Mouse (Mus musculus) lung, postnatal 0 days (tissue): ENCODE data around the gene Atp2b1. TPM values are rescaled to one million over a fixed set of nuclear protein-coding genes. Genes with fewer than 3 reads are reported as not detected.
"Not testable (repeated sequence)": the region's sequence is repeated elsewhere in the genome, so short reads cannot be mapped to it uniquely, and the experiment has no call there.

Source experiments
- ATAC-seq: fragments of 200-750 bp; cut with Nextera tagmentation; 2 replicates; pipeline ENCODE4 v1.8.0; 2017; ENCODE audit warnings: moderate library complexity
- DNase-seq: peaks from one replicate; pipeline ENCODE4 v3.0.0-alpha.2; 2016; ENCODE audit warnings: low spot score
- H3K27ac ChIP-seq: fragments of 300-500 bp; sonication (generic); 2 replicates; pipeline ENCODE4 v1.5.1; 2014; ENCODE audit warnings: antibody characterized with exemption, mild to moderate bottlenecking, low read length, mixed read lengths
- H3K27me3 ChIP-seq: fragments of 300-500 bp; sonication (generic); replicated peaks from 2 replicates; pipeline ENCODE4 v1.6.1; 2014; ENCODE audit warnings: low read length, mixed read lengths; ENCODE audit not compliant: insufficient read depth
- H3K36me3 ChIP-seq: fragments of 300-500 bp; sonication (generic); 2 replicates; pipeline ENCODE4 v1.6.1; 2014; ENCODE audit warnings: low read length, mixed read lengths; ENCODE audit not compliant: insufficient read depth
- H3K4me1 ChIP-seq: fragments of 300-500 bp; sonication (generic); 2 replicates; pipeline ENCODE4 v1.6.1; 2014; ENCODE audit warnings: antibody characterized with exemption, low read depth, low read length, mixed read lengths; ENCODE audit not compliant: insufficient read depth
- H3K4me2 ChIP-seq: fragments of 300-500 bp; sonication (generic); replicated peaks from 2 replicates; pipeline ENCODE4 v1.6.1; 2014; ENCODE audit warnings: low read depth, mild to moderate bottlenecking, low read length, moderate library complexity, mixed read lengths
- H3K4me3 ChIP-seq: fragments of 300-500 bp; sonication (generic); 2 replicates; pipeline ENCODE4 v1.5.1; 2014; ENCODE audit warnings: low read depth, low read length
- H3K9ac ChIP-seq: fragments of 300-500 bp; sonication (generic); replicated peaks from 2 replicates; pipeline ENCODE4 v1.6.1; 2014; ENCODE audit warnings: low read depth, mild to moderate bottlenecking
- H3K9me3 ChIP-seq: fragments of 300-500 bp; sonication (generic); 2 replicates; pipeline ENCODE4 v1.6.1; 2016; ENCODE audit warnings: low read length, mixed read lengths
- CTCF ChIP-seq: IDR thresholded peaks from 2 replicates; pipeline ENCODE4 v1.5.1; 2016; ENCODE audit warnings: antibody characterized with exemption, mild to moderate bottlenecking
- EP300 ChIP-seq: IDR thresholded peaks from 2 replicates; pipeline ENCODE4 v1.6.1; 2016; ENCODE audit warnings: antibody characterized with exemption, mild to moderate bottlenecking, control low read depth
- WGBS: fragments of 180-500 bp; shearing (Covaris S2); extraction: QIAGEN DNeasy Blood & Tissue Kit; methylation state at CpG from one replicate; pipeline ENCODE4 v1.1.7; 2014; 5-methylcytosine and 5-hydroxymethylcytosine counted together
- polyA plus RNA-seq: library from polyadenylated mRNA; unstranded; fragments of >200 nt; fragmentation: Nextera tagmentation; extraction: Ambion mirVana; gene quantifications from 2 replicates; pipeline ENCODE4 v1.2.1, GENCODE M21; 2015

The Atp2b1 gene
- polyA plus RNA-seq, 1 experiment from 2014 or later, result 277 TPM

GRCm38 (mm10) chr10:98995016-98995747 lies 81.0 kb downstream of the Atp2b1 start:
- H3K36me3 ChIP-seq, result peaks cover 33% of the 10 kb centered on the region
- H3K4me2 ChIP-seq, H3K9ac ChIP-seq, H3K4me1 ChIP-seq, H3K27me3 ChIP-seq, H3K27ac ChIP-seq, DNase-seq, H3K9me3 ChIP-seq, H3K4me3 ChIP-seq, ATAC-seq: not testable (repeated sequence)
- 89% methylated on average over 6 of the region's 6 CpGs for WGBS
- peak; percentile 48 for TF ChIP-seq CTCF

- 90% methylated on average over 3 of the region's 3 CpGs for WGBS
- H3K4me1 ChIP-seq, result no peaks in the 10 kb centered on the region
- ATAC-seq, result no peak
Measured at GRCm38 (mm10) chr10:99004866-99005265, 90.7 kb downstream of the Atp2b1 start.

GRCm38 (mm10) chr10:99011084-99011483 lies 96.9 kb downstream of the Atp2b1 start:
- H3K4me1 ChIP-seq, result no peaks in the 10 kb centered on the region
- peaks cover 27% of the 10 kb centered on the region; the same call in 1 of the 2 replicates for H3K36me3 ChIP-seq
- 41% methylated on average over 3 of the region's 3 CpGs for WGBS
- no peak overlapping the region for H3K27ac ChIP-seq
- TF ChIP-seq CTCF, result no peak
- peak; percentile 75 for TF ChIP-seq EP300
- no peaks in the 10 kb centered on the region for H3K9me3 ChIP-seq
- H3K27me3 ChIP-seq, result no peaks in the 10 kb centered on the region
- no peak overlapping the region for H3K4me3 ChIP-seq
- DNase-seq (peak; percentile 48), ATAC-seq (peak; percentile 66)
- no peak overlapping the region for H3K9ac ChIP-seq
- H3K4me2 ChIP-seq, result no peak overlapping the region

More at GRCm38 (mm10) chr10:99004866-99005265, 90.7 kb downstream of the Atp2b1 start:
- Histone ChIP-seq H3K27ac (no peak overlapping the region), H3K9ac (no peak overlapping the region), H3K4me2 (no peak overlapping the region), H3K27me3 (no peaks in the 10 kb centered on the region), H3K4me3 (no peak overlapping the region), H3K36me3 (peaks cover 38% of the 10 kb centered on the region), H3K9me3 (no peaks in the 10 kb centered on the region)
- TF ChIP-seq EP300 (no peak), CTCF (no peak)
- DNase-seq, result no peak

GRCm38 (mm10) chr10:99012086-99012485 lies 97.9 kb downstream of the Atp2b1 start:
- Histone ChIP-seq H3K27ac (peak overlapping the region; percentile 54), H3K9me3 (no peaks in the 10 kb centered on the region), H3K4me1 (no peaks in the 10 kb centered on the region), H3K4me2 (no peak overlapping the region), H3K9ac (no peak overlapping the region), H3K27me3 (no peaks in the 10 kb centered on the region), H3K36me3 (peaks cover 34% of the 10 kb centered on the region; the same call in 1 of the 2 replicates), H3K4me3 (no peak overlapping the region)
- DNase-seq (no peak), ATAC-seq (no peak)
- TF ChIP-seq EP300 (no peak), CTCF (no peak)
- WGBS, result 52% methylated on average over 5 of the region's 5 CpGs

- DNase-seq (no peak), ATAC-seq (no peak)
- H3K9ac ChIP-seq, result no peak overlapping the region
- no peak overlapping the region for H3K4me3 ChIP-seq
- TF ChIP-seq EP300 (no peak), CTCF (no peak)
- no peak overlapping the region for H3K27ac ChIP-seq
- 91% methylated on average over 13 of the region's 13 CpGs for WGBS
- peaks cover 56% of the 10 kb centered on the region for H3K36me3 ChIP-seq
- no peak overlapping the region for H3K4me2 ChIP-seq
- no peaks in the 10 kb centered on the region for H3K4me1 ChIP-seq
- H3K9me3 ChIP-seq, result no peaks in the 10 kb centered on the region
- H3K27me3 ChIP-seq, result no peaks in the 10 kb centered on the region
Measured at GRCm38 (mm10) chr10:99014737-99015136, 100.5 kb downstream of the Atp2b1 start.

- H3K36me3 ChIP-seq, result peaks cover 58% of the 10 kb centered on the region
- WGBS, result 88% methylated on average over 5 of the region's 5 CpGs
Measured at GRCm38 (mm10) chr10:99016996-99017395, 102.8 kb downstream of the Atp2b1 start.

More at GRCm38 (mm10) chr10:99016996-99017395, 102.8 kb downstream of the Atp2b1 start:
- Histone ChIP-seq H3K27ac (no peak overlapping the region), H3K9me3 (no peaks in the 10 kb centered on the region), H3K4me2 (no peak overlapping the region), H3K9ac (no peak overlapping the region), H3K4me1 (no peaks in the 10 kb centered on the region), H3K4me3 (no peak overlapping the region), H3K27me3 (no peaks in the 10 kb centered on the region)
- ATAC-seq (no peak), DNase-seq (no peak)
- TF ChIP-seq EP300 (no peak), CTCF (no peak)
